Mouse (Mus musculus): Measurements from ENCODE around the gene Pkm. TPM values are rescaled to one million over a fixed set of nuclear protein-coding genes. Genes with fewer than 3 reads are reported as not detected.

Pkm gene
- polyA plus RNA-seq, 1 experiment = 408 TPM

- H3K36me3 ChIP-seq (ENCODE audit: control insufficient read depth, insufficient read depth, low read length) = peaks cover 46% of the 10 kb centered on the region
- H3K27ac ChIP-seq (ENCODE audit: insufficient read depth, low read length) = no peak overlapping the region
- H3K4me3 ChIP-seq (ENCODE audit: extremely low read depth, insufficient read depth, insufficient read length) = no peak overlapping the region
- 91% methylated on average over 12 of the region's 12 CpGs for WGBS
- no peaks in the 10 kb centered on the region for H3K4me1 ChIP-seq (ENCODE audit: control insufficient read depth, insufficient read depth, insufficient read length)
- DNase-seq (ENCODE audit: low read depth in 1 of 2, low spot score in 2 of 2) = no peak
- H3K27me3 ChIP-seq (ENCODE audit: control insufficient read depth, insufficient read depth, low read length) = no peaks in the 10 kb centered on the region
- TF ChIP-seq CTCF (IDR thresholded peaks at IDR 0.05; ENCODE audit: extremely low read depth, insufficient read depth, insufficient read length, insufficient replicate concordance) (no peak), POLR2A (IDR thresholded peaks at IDR 0.05; ENCODE audit: low read depth, low read length) (no peak)
Observed at GRCm38 (mm10) chr9:59672195-59672894, 16.2 kb downstream of the Pkm start.

DNA sequence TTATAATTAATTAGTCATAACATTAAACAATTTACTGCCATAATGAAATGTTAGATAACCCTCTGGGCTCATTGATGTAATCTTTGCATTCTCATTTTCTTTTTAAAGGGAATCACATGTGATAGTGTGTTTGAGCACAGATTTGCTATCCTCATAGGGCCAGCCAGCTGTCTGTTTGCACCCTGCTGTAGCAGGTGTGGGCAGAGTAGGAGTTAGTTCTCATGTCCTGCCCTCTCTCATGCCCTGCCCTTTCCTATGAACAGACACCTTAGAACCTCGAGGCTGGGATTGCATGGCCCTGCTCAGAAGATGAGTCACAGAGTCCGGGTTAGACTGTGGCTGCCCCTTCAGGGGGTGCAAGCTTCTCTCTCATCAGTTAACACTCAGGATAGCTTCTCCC lies 17.3 kb downstream of the Pkm start:
- no peak for DNase-seq (ENCODE audit: low read depth in 1 of 2, low spot score in 2 of 2)
- WGBS = 54% methylated on average over 2 of the region's 2 CpGs
- Histone ChIP-seq H3K4me1 (ENCODE audit: control insufficient read depth, insufficient read depth, insufficient read length) (no peaks in the 10 kb centered on the region), H3K27me3 (ENCODE audit: control insufficient read depth, insufficient read depth, low read length) (no peaks in the 10 kb centered on the region), H3K36me3 (ENCODE audit: control insufficient read depth, insufficient read depth, low read length) (peaks cover 45% of the 10 kb centered on the region), H3K27ac (ENCODE audit: insufficient read depth, low read length) (no peak overlapping the region), H3K4me3 (ENCODE audit: extremely low read depth, insufficient read depth, insufficient read length) (no peak overlapping the region)
- TF ChIP-seq POLR2A (IDR thresholded peaks at IDR 0.05; ENCODE audit: low read depth, low read length) = no peak
- no peak for TF ChIP-seq CTCF (IDR thresholded peaks at IDR 0.05; ENCODE audit: extremely low read depth, insufficient read depth, insufficient read length, insufficient replicate concordance)

- WGBS = 94% methylated on average over 14 of the region's 14 CpGs
- Histone ChIP-seq H3K27me3 (ENCODE audit: control insufficient read depth, insufficient read depth, low read length) (peaks cover 5% of the 10 kb centered on the region; the same call in 1 of the 2 replicates), H3K36me3 (ENCODE audit: control insufficient read depth, insufficient read depth, low read length) (peaks cover 43% of the 10 kb centered on the region), H3K4me1 (ENCODE audit: control insufficient read depth, insufficient read depth, insufficient read length) (peaks cover 7% of the 10 kb centered on the region), H3K4me3 (ENCODE audit: extremely low read depth, insufficient read depth, insufficient read length) (no peak overlapping the region), H3K27ac (ENCODE audit: insufficient read depth, low read length) (no peak overlapping the region)
- no peak for DNase-seq (ENCODE audit: low read depth in 1 of 2, low spot score in 2 of 2)
- TF ChIP-seq POLR2A (IDR thresholded peaks at IDR 0.05; ENCODE audit: low read depth, low read length) = no peak
- TF ChIP-seq CTCF (IDR thresholded peaks at IDR 0.05; ENCODE audit: extremely low read depth, insufficient read depth, insufficient read length, insufficient replicate concordance) = no peak
Observed at GRCm38 (mm10) chr9:59675598-59675997, 19.4 kb downstream of the Pkm start.

GRCm38 (mm10) chr9:59678313-59678712 lies 22.1 kb downstream of the Pkm start:
- Histone ChIP-seq H3K27ac (ENCODE audit: insufficient read depth, low read length) (no peak overlapping the region), H3K27me3 (ENCODE audit: control insufficient read depth, insufficient read depth, low read length) (peaks cover 5% of the 10 kb centered on the region; the same call in 1 of the 2 replicates), H3K4me3 (ENCODE audit: extremely low read depth, insufficient read depth, insufficient read length) (no peak overlapping the region), H3K36me3 (ENCODE audit: control insufficient read depth, insufficient read depth, low read length) (peaks cover 29% of the 10 kb centered on the region), H3K4me1 (ENCODE audit: control insufficient read depth, insufficient read depth, insufficient read length) (peaks cover 7% of the 10 kb centered on the region)
- WGBS = 14% methylated on average over 1 of the region's 1 CpGs
- TF ChIP-seq POLR2A (IDR thresholded peaks at IDR 0.05; ENCODE audit: low read depth, low read length) (no peak), CTCF (IDR thresholded peaks at IDR 0.05; ENCODE audit: extremely low read depth, insufficient read depth, insufficient read length, insufficient replicate concordance) (peak; percentile 56; the same call in 1 of the 2 replicates)
- DNase-seq (ENCODE audit: low read depth in 1 of 2, low spot score in 2 of 2) = no peak

GRCm38 (mm10) chr9:59679678-59680533 lies 23.7 kb downstream of the Pkm start, which contains the start of gene Gramd2:
Gene Gramd2, plus strand, starts transcription at chr9:59680144.
- H3K4me3 ChIP-seq (ENCODE audit: extremely low read depth, insufficient read depth, insufficient read length) = peak within 1 kb of the TSS; percentile 44
- WGBS = 5% methylated on average over 47 of the region's 47 CpGs
- H3K36me3 ChIP-seq (ENCODE audit: control insufficient read depth, insufficient read depth, low read length) = peaks cover 17% of the 10 kb centered on the region
- H3K4me1 ChIP-seq (ENCODE audit: control insufficient read depth, insufficient read depth, insufficient read length) = peaks cover 7% of the 10 kb centered on the region
- no peak within 1 kb of the TSS for H3K27ac ChIP-seq (ENCODE audit: insufficient read depth, low read length)
- TF ChIP-seq POLR2A (IDR thresholded peaks at IDR 0.05; ENCODE audit: low read depth, low read length) = no peak
- TF ChIP-seq CTCF (IDR thresholded peaks at IDR 0.05; ENCODE audit: extremely low read depth, insufficient read depth, insufficient read length, insufficient replicate concordance) = no peak
- peaks cover 5% of the 10 kb centered on the region; the same call in 1 of the 2 replicates for H3K27me3 ChIP-seq (ENCODE audit: control insufficient read depth, insufficient read depth, low read length)
- DNase-seq (ENCODE audit: low read depth in 1 of 2, low spot score in 2 of 2) = peak in 1 of 2 experiments; percentile 24

GRCm38 (mm10) chr9:59680534-59680875 lies 24.3 kb downstream of the Pkm start:
- DNase-seq (ENCODE audit: low read depth in 1 of 2, low spot score in 2 of 2) = no peak
- TF ChIP-seq POLR2A (IDR thresholded peaks at IDR 0.05; ENCODE audit: low read depth, low read length) (no peak), CTCF (IDR thresholded peaks at IDR 0.05; ENCODE audit: extremely low read depth, insufficient read depth, insufficient read length, insufficient replicate concordance) (no peak)
- WGBS = 35% methylated on average over 16 of the region's 16 CpGs
- H3K27ac ChIP-seq (ENCODE audit: insufficient read depth, low read length) = no peak overlapping the region
- peak overlapping the region; percentile 44; the same call in 1 of the 2 replicates for H3K4me3 ChIP-seq (ENCODE audit: extremely low read depth, insufficient read depth, insufficient read length)
- peaks cover 11% of the 10 kb centered on the region for H3K36me3 ChIP-seq (ENCODE audit: control insufficient read depth, insufficient read depth, low read length)
- H3K27me3 ChIP-seq (ENCODE audit: control insufficient read depth, insufficient read depth, low read length) = peaks cover 5% of the 10 kb centered on the region; the same call in 1 of the 2 replicates
- peaks cover 7% of the 10 kb centered on the region for H3K4me1 ChIP-seq (ENCODE audit: control insufficient read depth, insufficient read depth, insufficient read length)
